Mouse (Mus musculus) heart, embryonic 11.5 days (tissue): ENCODE measurements around the gene E130208F15Rik. TPM values are rescaled to one million over a fixed set of nuclear protein-coding genes. Genes with fewer than 3 reads are reported as not detected.
A peak's percentile ranks its signal among the peaks of the same experiment; 100 is the strongest.

Experiments
- ATAC-seq: fragments of 200-750 bp; cut with Nextera tagmentation; replicated peaks from 2 replicates; pipeline ENCODE4 v1.8.0; 2017; ENCODE audit warnings: moderate library complexity; ENCODE audit not compliant: insufficient number of reproducible peaks, low FRiP score, low TSS enrichment
- H3K27ac ChIP-seq: fragments of 300-500 bp; sonication (generic); 2 replicates; pipeline ENCODE4 v1.5.1; 2014; ENCODE audit warnings: mild to moderate bottlenecking, low read depth, low read length
- H3K27me3 ChIP-seq: fragments of 300-500 bp; sonication (generic); 2 replicates; pipeline ENCODE4 v1.6.1; 2014; ENCODE audit warnings: mild to moderate bottlenecking, low read length, mixed read lengths; ENCODE audit not compliant: control insufficient read depth, insufficient read depth
- H3K36me3 ChIP-seq: fragments of 300-500 bp; sonication (generic); 2 replicates; pipeline ENCODE4 v1.6.1; 2014; ENCODE audit warnings: mild to moderate bottlenecking, low read length, moderate library complexity, mixed read lengths; ENCODE audit not compliant: control insufficient read depth, insufficient read depth
- H3K4me1 ChIP-seq: fragments of 300-500 bp; sonication (generic); 2 replicates; pipeline ENCODE4 v1.6.1; 2014; ENCODE audit warnings: low read length; ENCODE audit not compliant: control insufficient read depth, insufficient read depth
- H3K4me2 ChIP-seq: fragments of 300-500 bp; sonication (generic); 2 replicates; pipeline ENCODE4 v1.6.1; 2014; ENCODE audit warnings: mild to moderate bottlenecking, moderate library complexity
- H3K4me3 ChIP-seq: fragments of 300-500 bp; sonication (generic); 2 replicates; pipeline ENCODE4 v1.5.1; 2014; ENCODE audit warnings: low read depth, low read length
- H3K9ac ChIP-seq: fragments of 300-500 bp; sonication (generic); 2 replicates; pipeline ENCODE4 v1.6.1; 2014; ENCODE audit warnings: mild to moderate bottlenecking, low read depth, low read length, moderate library complexity
- H3K9me3 ChIP-seq: fragments of 300-500 bp; sonication (generic); replicated peaks from 2 replicates; pipeline ENCODE4 v1.6.1; 2016; ENCODE audit warnings: low read length; ENCODE audit not compliant: control insufficient read depth
- WGBS: fragments of 180-500 bp; shearing (Covaris S2); extraction: QIAGEN DNeasy Blood & Tissue Kit; methylation state at CpG from one replicate; pipeline ENCODE4 v1.1.7; 2014; ENCODE audit not compliant: insufficient replicate concordance; 5-methylcytosine and 5-hydroxymethylcytosine counted together
- polyA plus RNA-seq: library from polyadenylated mRNA; unstranded; fragments of >200 nt; fragmentation: Nextera tagmentation; extraction: Ambion mirVana; gene quantifications from 2 replicates; pipeline ENCODE4 v1.2.1, GENCODE M21; 2014

The E130208F15Rik gene
- polyA plus RNA-seq, 1 experiment from 2014 or later = not detected

- H3K9me3 ChIP-seq = no peaks in the 10 kb centered on the region
- no peaks in the 10 kb centered on the region for H3K27me3 ChIP-seq
- no peak overlapping the region for H3K4me3 ChIP-seq
- ATAC-seq = no peak
- peaks cover 8% of the 10 kb centered on the region for H3K4me1 ChIP-seq
- no peak overlapping the region for H3K4me2 ChIP-seq
- 69% methylated on average over 5 of the region's 5 CpGs for WGBS
- no peak overlapping the region for H3K9ac ChIP-seq
- no peaks in the 10 kb centered on the region for H3K36me3 ChIP-seq
- no peak overlapping the region for H3K27ac ChIP-seq
Observed at GRCm38 (mm10) chr7:30324300-30324944, 2.9 kb downstream of the E130208F15Rik start.

GRCm38 (mm10) chr7:30325364-30325763 lies 3.8 kb downstream of the E130208F15Rik start:
- Histone ChIP-seq H3K4me1 (peaks cover 8% of the 10 kb centered on the region), H3K27me3 (no peaks in the 10 kb centered on the region), H3K27ac (no peak overlapping the region), H3K4me3 (no peak overlapping the region), H3K4me2 (no peak overlapping the region), H3K9me3 (no peaks in the 10 kb centered on the region), H3K9ac (no peak overlapping the region), H3K36me3 (no peaks in the 10 kb centered on the region)
- no peak for ATAC-seq
- 35% methylated on average over 2 of the region's 2 CpGs for WGBS

DNA sequence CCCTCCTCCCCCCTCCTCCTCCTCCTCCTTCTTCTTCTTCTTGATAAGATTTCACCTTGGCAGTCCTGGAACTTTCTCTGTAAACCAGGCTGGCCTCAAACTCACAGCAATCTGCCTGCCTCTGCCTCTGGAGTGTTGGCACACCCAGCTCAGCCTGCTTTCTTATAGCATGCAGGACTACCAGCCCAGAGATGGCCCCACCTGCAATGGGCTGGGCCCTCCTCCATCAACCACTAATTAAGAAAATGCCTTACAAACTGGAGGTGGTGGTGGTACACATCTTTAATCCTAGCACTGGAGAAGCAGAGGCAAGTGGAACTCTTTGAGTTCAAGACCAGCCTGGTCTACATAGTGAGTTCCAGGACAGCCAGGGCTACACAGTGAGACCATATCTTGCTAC lies 4.9 kb downstream of the E130208F15Rik start:
- H3K27ac ChIP-seq = no peak overlapping the region
- no peaks in the 10 kb centered on the region for H3K9me3 ChIP-seq
- no peak overlapping the region for H3K4me2 ChIP-seq
- no peak for ATAC-seq
- no peak overlapping the region for H3K9ac ChIP-seq
- peaks cover 4% of the 10 kb centered on the region; the same call in 1 of the 2 replicates for H3K4me1 ChIP-seq
- no peaks in the 10 kb centered on the region for H3K27me3 ChIP-seq
- H3K36me3 ChIP-seq = no peaks in the 10 kb centered on the region
- H3K4me3 ChIP-seq = no peak overlapping the region

DNA sequence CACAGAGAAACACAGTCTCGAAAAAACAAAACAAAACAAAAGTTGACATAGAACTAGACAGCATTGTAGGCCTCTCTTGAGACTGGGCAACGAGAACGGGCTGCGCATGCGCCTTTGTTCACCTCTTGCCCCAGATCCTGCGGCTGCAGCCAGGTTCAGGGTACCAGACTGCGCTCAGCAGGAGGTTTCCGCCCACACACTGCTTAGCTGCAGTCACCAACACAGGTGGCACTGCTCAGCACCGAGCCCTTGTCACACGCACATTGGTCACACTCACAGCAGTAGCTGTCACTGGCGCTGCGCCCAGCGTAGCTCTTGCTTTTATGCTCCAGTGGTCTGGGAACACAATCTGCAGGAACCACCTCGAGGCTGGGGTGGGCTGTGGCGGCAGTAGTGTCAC lies 5.6 kb downstream of the E130208F15Rik start:
- no peak overlapping the region for H3K4me3 ChIP-seq
- H3K4me2 ChIP-seq = no peak overlapping the region
- no peak overlapping the region for H3K9ac ChIP-seq
- H3K4me1 ChIP-seq = peaks cover 6% of the 10 kb centered on the region; the same call in 1 of the 2 replicates
- 47% methylated on average over 15 of the region's 15 CpGs for WGBS
- peak overlapping the region; percentile 46; the same call in 1 of the 2 replicates for H3K27ac ChIP-seq
- no peaks in the 10 kb centered on the region for H3K27me3 ChIP-seq
- H3K36me3 ChIP-seq = no peaks in the 10 kb centered on the region
- H3K9me3 ChIP-seq = no peaks in the 10 kb centered on the region
- ATAC-seq = no peak

DNA sequence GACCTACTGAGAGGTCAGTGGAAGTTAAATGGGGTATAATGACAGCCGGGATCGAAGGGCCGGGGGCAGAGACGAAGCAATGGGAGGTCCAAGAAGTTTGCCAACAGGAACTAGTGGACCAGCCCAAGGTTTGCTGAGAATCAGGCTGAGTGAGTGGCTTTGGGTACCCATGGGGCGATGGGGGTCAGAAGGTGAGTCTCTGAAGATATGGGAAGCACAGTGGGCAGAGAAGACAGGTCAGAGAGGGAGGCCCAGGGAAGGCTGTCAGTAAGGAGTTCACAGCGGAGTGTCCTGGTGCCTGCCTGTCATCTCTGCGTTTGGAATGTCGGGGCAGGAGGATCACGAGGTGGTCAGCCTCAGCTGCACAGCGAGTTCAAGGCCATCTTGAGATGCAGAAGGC lies 6.8 kb downstream of the E130208F15Rik start:
- H3K4me3 ChIP-seq = no peak overlapping the region
- no peak overlapping the region for H3K27ac ChIP-seq
- ATAC-seq = no peak
- no peak overlapping the region for H3K4me2 ChIP-seq
- whole genome bisulfite sequencing = 43% methylated on average over 10 of the region's 10 CpGs
- H3K27me3 ChIP-seq = no peaks in the 10 kb centered on the region
- H3K4me1 ChIP-seq = peaks cover 14% of the 10 kb centered on the region; the same call in 1 of the 2 replicates
- H3K9ac ChIP-seq = no peak overlapping the region
- no peaks in the 10 kb centered on the region for H3K9me3 ChIP-seq
- H3K36me3 ChIP-seq = no peaks in the 10 kb centered on the region

- peaks cover 19% of the 10 kb centered on the region; the same call in 1 of the 2 replicates for H3K4me1 ChIP-seq
- H3K36me3 ChIP-seq = no peaks in the 10 kb centered on the region
- WGBS = 10% methylated on average over 13 of the region's 13 CpGs
- no peak overlapping the region for H3K9ac ChIP-seq
- H3K27me3 ChIP-seq = peaks cover 17% of the 10 kb centered on the region
- 0 out of 2 replicates have a peak, but pooled peaks have one; percentile 44 for ATAC-seq
- peak overlapping the region; percentile 38 for H3K4me2 ChIP-seq
- H3K4me3 ChIP-seq = no peak overlapping the region
- H3K27ac ChIP-seq = no peak overlapping the region
- no peaks in the 10 kb centered on the region for H3K9me3 ChIP-seq
Observed at GRCm38 (mm10) chr7:30331887-30332286, 10.3 kb downstream of the E130208F15Rik start.

GRCm38 (mm10) chr7:30332622-30333259 lies 11.2 kb downstream of the E130208F15Rik start:
- Histone ChIP-seq H3K9ac (no peak overlapping the region), H3K9me3 (no peaks in the 10 kb centered on the region), H3K4me2 (0 out of 2 replicates have a peak overlapping the region, but pooled peaks have one; percentile 5), H3K36me3 (no peaks in the 10 kb centered on the region), H3K27ac (peak overlapping the region; percentile 10; the same call in 1 of the 2 replicates), H3K4me3 (no peak overlapping the region), H3K27me3 (peaks cover 17% of the 10 kb centered on the region), H3K4me1 (peaks cover 19% of the 10 kb centered on the region; the same call in 1 of the 2 replicates)
- no peak for ATAC-seq
- WGBS = 53% methylated on average over 18 of the region's 18 CpGs

DNA sequence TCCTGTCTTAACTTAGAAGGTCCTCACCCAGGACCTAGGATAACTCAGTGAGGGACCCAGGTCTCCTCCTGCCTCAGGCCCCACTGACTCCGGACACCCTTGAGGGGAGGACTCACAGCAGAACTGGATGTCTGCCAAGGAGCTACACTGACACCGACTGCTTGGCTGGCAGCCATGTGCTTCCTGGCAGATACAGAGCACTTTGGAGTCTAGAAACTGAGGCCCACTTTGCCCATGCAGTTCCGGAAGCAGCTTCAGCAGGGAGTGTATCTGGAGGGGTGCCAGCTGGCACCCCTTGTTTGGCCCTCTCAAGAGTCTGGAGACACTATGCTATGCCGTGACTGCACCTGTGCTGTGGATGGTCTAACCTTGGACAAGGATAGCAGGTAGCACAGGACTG lies 11.9 kb downstream of the E130208F15Rik start:
- Histone ChIP-seq H3K9me3 (no peaks in the 10 kb centered on the region), H3K4me2 (peak overlapping the region; percentile 5), H3K27ac (peak overlapping the region; percentile 71; the same call in 1 of the 2 replicates), H3K36me3 (no peaks in the 10 kb centered on the region), H3K4me1 (peaks cover 19% of the 10 kb centered on the region; the same call in 1 of the 2 replicates), H3K4me3 (no peak overlapping the region), H3K9ac (no peak overlapping the region), H3K27me3 (peaks cover 17% of the 10 kb centered on the region)
- peak; percentile 63; the same call in 1 of the 2 replicates for ATAC-seq
- 24% methylated on average over 4 of the region's 4 CpGs for WGBS
